Mouse (Mus musculus) ES-E14 (cell line): ENCODE data around the gene Nsun2. TPM values are rescaled to one million over a fixed set of nuclear protein-coding genes. Genes with fewer than 3 reads are reported as not detected.
A peak's percentile ranks its signal among the peaks of the same experiment; 100 is the strongest.
"Not testable (repeated sequence)": the region's sequence is repeated elsewhere in the genome, so short reads cannot be mapped to it uniquely, and the experiment has no call there.

Source experiments
- DNase-seq: peaks from one replicate; pipeline ENCODE4 v3.0.0-alpha.2; 2013; ENCODE audit warnings: low read depth, low spot score
- H3K27ac ChIP-seq: 2 replicates; pipeline ENCODE4 v1.5.1; 2012; ENCODE audit warnings: low read depth, mild to moderate bottlenecking, low read length, moderate library complexity, mixed read lengths; ENCODE audit not compliant: poor library complexity, insufficient read depth, severe bottlenecking
- H3K36me3 ChIP-seq: 2 replicates; pipeline ENCODE4 v1.6.1; 2012; ENCODE audit warnings: mild to moderate bottlenecking, low read length, moderate library complexity, mixed read lengths; ENCODE audit not compliant: control insufficient read depth, poor library complexity, insufficient read depth, severe bottlenecking
- H3K4me1 ChIP-seq, 2 experiments: fragments of 150-350 bp in 1 of 2; sonication (generic) in 1 of 2; 2 replicates each; pipeline ENCODE4 v1.6.1; 2012; ENCODE audit warnings: low read length in 2 of 2, mild to moderate bottlenecking in 1 of 2, mixed read lengths in 1 of 2; ENCODE audit not compliant: control insufficient read depth in 2 of 2, insufficient read depth in 2 of 2, poor library complexity in 1 of 2
- H3K4me3 ChIP-seq, 2 experiments: fragments of 150-350 bp in 1 of 2; sonication (generic) in 1 of 2; 2 replicates each; pipeline ENCODE4 v1.5.1; 2012; ENCODE audit warnings: low read length in 2 of 2, low read depth in 1 of 2, mild to moderate bottlenecking in 1 of 2, mixed read lengths in 1 of 2; ENCODE audit not compliant: insufficient read depth in 1 of 2, poor library complexity in 1 of 2, severe bottlenecking in 1 of 2
- H3K9ac ChIP-seq: 2 replicates; pipeline ENCODE4 v1.6.1; 2012; ENCODE audit warnings: low read depth, mild to moderate bottlenecking, low read length, mixed read lengths; ENCODE audit not compliant: poor library complexity, insufficient read depth, severe bottlenecking
- H3K9me3 ChIP-seq: fragments of 150-350 bp; sonication (generic); 2 replicates; pipeline ENCODE4 v1.6.1; 2012; ENCODE audit warnings: low read depth, mild to moderate bottlenecking, low read length; ENCODE audit not compliant: control insufficient read depth, insufficient read depth
- CHD2 ChIP-seq: IDR thresholded peaks from 2 replicates; pipeline ENCODE4 v1.6.1; 2014; ENCODE audit warnings: mild to moderate bottlenecking, low read depth, low read length, inconsistent platforms
- HCFC1 ChIP-seq: IDR thresholded peaks from 2 replicates; pipeline ENCODE4 v1.6.1; 2012; ENCODE audit warnings: low read length, inconsistent platforms, borderline replicate concordance; ENCODE audit not compliant: insufficient read depth
- MAFK ChIP-seq: IDR thresholded peaks from 2 replicates; pipeline ENCODE4 v1.6.1; 2014; ENCODE audit warnings: mild to moderate bottlenecking, low read depth, low read length, inconsistent platforms; ENCODE audit not compliant: insufficient read depth
- ZC3H11A ChIP-seq: IDR thresholded peaks from 2 replicates; pipeline ENCODE4 v1.6.1; 2012; ENCODE audit warnings: low read depth, mild to moderate bottlenecking, inconsistent platforms, low read length, borderline replicate concordance
- ZNF384 ChIP-seq: IDR thresholded peaks from 2 replicates; pipeline ENCODE4 v1.6.1; 2012; ENCODE audit warnings: low read depth, low read length, inconsistent platforms
- in situ Hi-C, 2 experiments: fragments of 600-800 bp; cut with MboI; formaldehyde crosslinking; loops; one replicate each; pipeline ENCODE4 v1.15.1; 2025; ENCODE audit warnings: low sequenced_read_pairs in 2 of 2, inconsistent platforms in 1 of 2; ENCODE audit not compliant: unreplicated experiment in 2 of 2
- total RNA-seq: library from RNA; depleted of rRNA; stranded (reverse); fragments of 300-350 nt; gene quantifications from 2 replicates; pipeline ENCODE4 v1.2.3, GENCODE M21; 2012

The Nsun2 gene
- total RNA-seq, 1 experiment, result 220 TPM

GRCm38 (mm10) chr13:69633551-69633950 lies 100.0 kb downstream of the Nsun2 start:
- no peaks in the 10 kb centered on the region for H3K9me3 ChIP-seq
- H3K4me3 ChIP-seq, result no peak overlapping the region
- H3K36me3 ChIP-seq, result peaks cover 73% of the 10 kb centered on the region
- no peak overlapping the region for H3K27ac ChIP-seq
- no peak for DNase-seq
- H3K9ac ChIP-seq, result no peak overlapping the region
- H3K4me1 ChIP-seq, result no peaks in the 10 kb centered on the region
- in situ Hi-C loops, result no loop called here
- TF ChIP-seq ZC3H11A (no peak), CHD2 (no peak), MAFK (no peak), ZNF384 (no peak), HCFC1 (no peak)

DNA sequence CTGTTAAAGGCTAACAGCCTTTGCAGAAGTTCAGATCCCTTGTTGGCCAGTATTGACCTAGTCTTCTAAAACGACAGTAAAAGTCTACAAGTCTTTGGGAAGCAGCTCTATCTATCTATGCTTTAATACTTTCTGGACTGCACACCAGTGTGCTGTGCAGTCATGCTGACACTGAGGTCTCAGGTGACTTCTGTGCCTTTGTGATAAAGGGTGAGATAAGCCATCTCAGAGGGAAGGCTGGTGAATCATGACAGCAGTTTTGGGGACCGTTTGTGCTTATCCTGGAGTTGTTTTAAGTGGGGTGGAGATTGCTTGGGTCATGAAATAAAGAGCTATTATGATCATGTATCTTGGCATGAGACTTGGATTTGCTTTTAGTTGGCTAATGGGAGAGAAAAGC lies 100.4 kb downstream of the Nsun2 start:
- no peak for DNase-seq
- Histone ChIP-seq H3K9me3 (no peaks in the 10 kb centered on the region), H3K36me3 (peaks cover 69% of the 10 kb centered on the region), H3K4me3 (no peak overlapping the region), H3K9ac (no peak overlapping the region), H3K27ac (no peak overlapping the region), H3K4me1 (no peaks in the 10 kb centered on the region)
- TF ChIP-seq CHD2 (no peak), HCFC1 (no peak), MAFK (no peak), ZC3H11A (no peak), ZNF384 (no peak)
- in situ Hi-C loops, result no loop called here

GRCm38 (mm10) chr13:69635836-69636235 lies 102.3 kb downstream of the Nsun2 start:
- H3K27ac ChIP-seq, H3K9me3 ChIP-seq, H3K4me3 ChIP-seq, H3K9ac ChIP-seq, H3K4me1 ChIP-seq, in situ Hi-C loops: not testable (repeated sequence)
- peaks cover 56% of the 10 kb centered on the region for H3K36me3 ChIP-seq
- DNase-seq, result peak; percentile 31

- DNase-seq, result no peak
- in situ Hi-C loops, result no loop called here
- no peak overlapping the region for H3K4me3 ChIP-seq
- H3K36me3 ChIP-seq, result peaks cover 54% of the 10 kb centered on the region
- TF ChIP-seq HCFC1 (no peak), ZC3H11A (no peak), CHD2 (no peak), ZNF384 (no peak), MAFK (no peak)
- H3K9ac ChIP-seq, result no peak overlapping the region
- H3K9me3 ChIP-seq, result no peaks in the 10 kb centered on the region
- no peak overlapping the region for H3K27ac ChIP-seq
- H3K4me1 ChIP-seq, result no peaks in the 10 kb centered on the region
Measured at GRCm38 (mm10) chr13:69636375-69636774, 102.8 kb downstream of the Nsun2 start.

- H3K4me3 ChIP-seq, result no peak overlapping the region
- TF ChIP-seq HCFC1 (no peak), ZC3H11A (no peak), ZNF384 (no peak), MAFK (no peak), CHD2 (no peak)
- in situ Hi-C loops, result no loop called here
- no peak overlapping the region for H3K27ac ChIP-seq
- H3K4me1 ChIP-seq, result no peaks in the 10 kb centered on the region
- no peaks in the 10 kb centered on the region for H3K9me3 ChIP-seq
- peaks cover 49% of the 10 kb centered on the region for H3K36me3 ChIP-seq
- no peak overlapping the region for H3K9ac ChIP-seq
- DNase-seq, result no peak
Measured at GRCm38 (mm10) chr13:69636816-69637215, 103.3 kb downstream of the Nsun2 start.
